Mouse (Mus musculus): ENCODE data around the gene Filip1l.

GRCm38 (mm10) chr16:57360785-57361184 is 7.9 kb downstream of the Filip1l start:
- TF ChIP-seq CTCF (IDR thresholded peaks at IDR 0.05; ENCODE audit: low read depth) (no peak), EP300 (optimal IDR thresholded peaks at IDR 0.05) (no peak)
